Mouse (Mus musculus): ENCODE data around the gene Cdc6.

DNA sequence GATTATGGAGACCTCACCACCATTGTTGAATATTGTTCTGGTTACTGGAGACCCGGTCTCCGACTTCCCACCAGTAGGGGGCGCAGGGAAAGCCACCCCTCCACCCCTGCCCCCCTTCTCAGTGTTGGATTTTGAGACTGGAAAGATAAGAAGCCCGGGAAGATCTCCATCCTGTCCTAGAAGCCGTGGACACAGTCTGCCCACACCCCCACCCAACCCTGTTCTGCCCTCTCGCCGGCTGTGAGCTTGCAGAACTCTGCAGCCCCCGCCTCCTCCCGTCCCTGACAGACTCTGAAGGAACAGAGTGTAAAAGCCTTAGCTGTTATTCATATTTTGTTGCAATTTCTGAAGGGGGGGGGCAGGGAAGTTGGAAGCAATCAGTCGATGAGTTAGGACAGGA, 46.8 kb downstream of the Cdc6 start:
- peak; percentile 62; the same call in 1 of the 2 replicates for TF ChIP-seq CTCF (IDR thresholded peaks at IDR 0.05; ENCODE audit: extremely low read depth, insufficient read depth, insufficient read length, insufficient replicate concordance)
- no peak for TF ChIP-seq POLR2A (IDR thresholded peaks at IDR 0.05; ENCODE audit: low read depth, low read length)
